Mouse (Mus musculus) forebrain, postnatal 0 days (tissue): ENCODE results near the gene Gm4707. TPM values are rescaled to one million over a fixed set of nuclear protein-coding genes. Genes with fewer than 3 reads are reported as not detected.

Source experiments
- ATAC-seq: fragments of 200-750 bp; cut with Nextera tagmentation; 2 replicates; pipeline ENCODE4 v1.8.0; 2017; ENCODE audit warnings: mild to moderate bottlenecking, moderate library complexity
- DNase-seq: peaks from one replicate; pipeline ENCODE4 v3.0.0-alpha.2; 2015
- H3K27ac ChIP-seq: fragments of 300-500 bp; sonication (generic); 2 replicates; pipeline ENCODE4 v1.5.1; 2014; ENCODE audit warnings: low read depth, mild to moderate bottlenecking, antibody characterized with exemption, low read length, moderate library complexity, mixed read lengths
- H3K27me3 ChIP-seq: fragments of 300-500 bp; sonication (generic); 2 replicates; pipeline ENCODE4 v1.6.1; 2014; ENCODE audit warnings: mild to moderate bottlenecking, low read length, mixed read lengths; ENCODE audit not compliant: insufficient read depth
- H3K36me3 ChIP-seq: fragments of 300-500 bp; sonication (generic); 2 replicates; pipeline ENCODE4 v1.6.1; 2014; ENCODE audit warnings: mild to moderate bottlenecking, moderate library complexity; ENCODE audit not compliant: insufficient read depth
- H3K4me1 ChIP-seq: fragments of 300-500 bp; sonication (generic); 2 replicates; pipeline ENCODE4 v1.6.1; 2014; ENCODE audit warnings: antibody characterized with exemption; ENCODE audit not compliant: insufficient read depth
- H3K4me2 ChIP-seq: fragments of 300-500 bp; sonication (generic); 2 replicates; pipeline ENCODE4 v1.6.1; 2014; ENCODE audit warnings: low read depth, mild to moderate bottlenecking, moderate library complexity
- H3K4me3 ChIP-seq: fragments of 300-500 bp; sonication (generic); 2 replicates; pipeline ENCODE4 v1.5.1; 2014; ENCODE audit warnings: low read depth, low read length, mixed read lengths
- H3K9ac ChIP-seq: fragments of 300-500 bp; sonication (generic); 2 replicates; pipeline ENCODE4 v1.6.1; 2014; ENCODE audit warnings: mild to moderate bottlenecking
- H3K9me3 ChIP-seq: fragments of 300-500 bp; sonication (generic); 2 replicates; pipeline ENCODE4 v1.6.1; 2016; ENCODE audit warnings: low read length
- CTCF ChIP-seq: sonication (generic); IDR thresholded peaks from 2 replicates; pipeline ENCODE4 v1.5.1; 2016; ENCODE audit warnings: antibody characterized with exemption, control low read depth, low read depth
- WGBS: fragments of 180-500 bp; shearing (Covaris S2); extraction: QIAGEN DNeasy Blood & Tissue Kit; methylation state at CpG from one replicate; pipeline ENCODE4 v1.1.7; 2014; 5-methylcytosine and 5-hydroxymethylcytosine counted together
- polyA plus RNA-seq: library from polyadenylated mRNA; unstranded; fragments of >200 nt; fragmentation: Nextera tagmentation; extraction: Ambion mirVana; gene quantifications from 2 replicates; pipeline ENCODE4 v1.2.1, GENCODE M21; 2015
- total RNA-seq: library from RNA; depleted of rRNA; stranded (reverse); fragments of >200 nt; gene quantifications from 2 replicates; pipeline ENCODE4 v1.2.3, GENCODE M21; 2014; rRNA removed

The Gm4707 gene
- total RNA-seq (1.2 and 2.8 TPM in 2 replicates), polyA plus RNA-seq (0.65 and 2.1 TPM in 2 replicates)

DNA sequence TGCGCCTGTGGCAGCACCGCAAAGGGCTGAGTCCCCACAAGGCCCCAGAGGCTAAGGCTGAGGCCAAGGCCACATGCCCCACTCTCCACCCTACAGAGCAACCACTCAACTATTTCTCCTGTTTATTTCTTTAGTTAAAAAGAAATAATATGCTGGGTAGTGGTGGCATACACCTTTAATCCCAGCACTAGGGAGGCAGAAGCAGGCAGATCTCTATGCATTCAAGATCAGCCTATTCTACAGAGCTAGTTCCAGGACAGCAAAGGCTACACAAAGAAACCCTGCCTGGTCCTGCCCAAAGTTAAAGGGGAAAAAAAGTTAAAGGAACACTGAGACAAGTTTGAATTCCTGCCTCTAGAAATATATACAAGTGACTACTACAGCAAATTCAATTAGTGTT, at the start of gene Gm4707:
Gene Gm4707, minus strand, starts transcription at position 101 of the 400 bp plus-strand sequence.
- H3K9me3 ChIP-seq = no peaks in the 10 kb centered on the region
- 95% methylated on average over 2 of the region's 2 CpGs for WGBS
- H3K36me3 ChIP-seq = peaks cover 21% of the 10 kb centered on the region
- ATAC-seq (no peak), DNase-seq (no peak)
- no peak for TF ChIP-seq CTCF
- no peak within 1 kb of the TSS for H3K4me3 ChIP-seq
- H3K4me1 ChIP-seq = no peaks in the 10 kb centered on the region
- no peaks in the 10 kb centered on the region for H3K27me3 ChIP-seq
- H3K27ac ChIP-seq = no peak within 1 kb of the TSS
- H3K9ac ChIP-seq = no peak within 1 kb of the TSS
- no peak within 1 kb of the TSS for H3K4me2 ChIP-seq

- no peak for ATAC-seq
- H3K4me3 ChIP-seq = no peak overlapping the region
- no peak overlapping the region for H3K27ac ChIP-seq
- H3K4me1 ChIP-seq = no peaks in the 10 kb centered on the region
- H3K27me3 ChIP-seq = no peaks in the 10 kb centered on the region
- no peak overlapping the region for H3K9ac ChIP-seq
- no peak for TF ChIP-seq CTCF
- no peaks in the 10 kb centered on the region for H3K9me3 ChIP-seq
- no peak for DNase-seq
- no peaks in the 10 kb centered on the region for H3K36me3 ChIP-seq
- H3K4me2 ChIP-seq = no peak overlapping the region
- 90% methylated on average over 8 of the region's 8 CpGs for WGBS
These were observed 47.1 kb upstream of the Gm4707 start for GRCm38 (mm10) chr17:71506832-71507231.

DNA sequence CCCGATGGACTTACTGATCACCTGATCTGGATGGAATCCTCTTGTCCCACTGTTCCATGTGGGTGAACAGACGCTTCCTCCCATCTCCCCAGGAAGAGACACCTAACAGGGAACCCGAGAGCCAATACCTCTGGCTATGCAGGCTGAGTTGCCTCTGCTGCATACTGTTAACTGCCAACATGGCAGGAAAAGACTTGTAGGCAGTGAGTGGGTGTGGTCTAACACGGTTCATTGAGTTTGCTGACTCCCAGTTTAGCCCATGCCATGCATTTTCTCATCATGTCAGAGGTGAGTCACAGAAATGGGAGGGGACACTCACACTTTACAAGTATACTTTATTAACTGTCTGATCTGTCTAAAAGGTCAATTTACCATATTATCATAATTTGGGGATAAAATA, 36.1 kb upstream of the Gm4707 start:
- H3K36me3 ChIP-seq = no peaks in the 10 kb centered on the region
- no peaks in the 10 kb centered on the region for H3K9me3 ChIP-seq
- H3K4me1 ChIP-seq = no peaks in the 10 kb centered on the region
- TF ChIP-seq CTCF = no peak
- H3K4me3 ChIP-seq = no peak overlapping the region
- ATAC-seq (no peak), DNase-seq (no peak)
- H3K9ac ChIP-seq = no peak overlapping the region
- no peaks in the 10 kb centered on the region for H3K27me3 ChIP-seq
- WGBS = 90% methylated on average over 4 of the region's 4 CpGs
- H3K4me2 ChIP-seq = no peak overlapping the region
- H3K27ac ChIP-seq = no peak overlapping the region

DNA sequence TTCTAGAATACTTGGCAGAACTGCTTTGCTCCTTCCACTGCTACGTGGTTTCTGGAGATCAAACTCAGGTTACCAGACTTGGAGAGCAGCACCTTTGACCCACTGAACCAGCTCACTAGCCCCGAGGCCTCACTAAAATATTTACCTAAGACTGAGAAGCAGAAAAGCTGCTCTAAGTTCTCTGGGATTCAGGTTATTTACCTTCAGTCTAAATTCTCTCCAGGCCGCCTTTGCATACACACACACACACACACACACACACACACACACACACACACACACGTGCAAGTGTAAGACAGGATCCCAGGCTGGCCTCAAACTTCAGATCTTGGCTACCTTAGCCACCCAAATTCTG, 31.6 kb upstream of the Gm4707 start:
- ATAC-seq = no peak
- Histone ChIP-seq H3K4me1 (no peaks in the 10 kb centered on the region), H3K27me3 (no peaks in the 10 kb centered on the region), H3K9ac (no peak overlapping the region), H3K9me3 (no peaks in the 10 kb centered on the region), H3K27ac (no peak overlapping the region), H3K4me3 (no peak overlapping the region), H3K36me3 (no peaks in the 10 kb centered on the region), H3K4me2 (no peak overlapping the region)
- 88% methylated on average over 4 of the region's 4 CpGs for WGBS
- no peak for TF ChIP-seq CTCF
- no peak for DNase-seq

DNA sequence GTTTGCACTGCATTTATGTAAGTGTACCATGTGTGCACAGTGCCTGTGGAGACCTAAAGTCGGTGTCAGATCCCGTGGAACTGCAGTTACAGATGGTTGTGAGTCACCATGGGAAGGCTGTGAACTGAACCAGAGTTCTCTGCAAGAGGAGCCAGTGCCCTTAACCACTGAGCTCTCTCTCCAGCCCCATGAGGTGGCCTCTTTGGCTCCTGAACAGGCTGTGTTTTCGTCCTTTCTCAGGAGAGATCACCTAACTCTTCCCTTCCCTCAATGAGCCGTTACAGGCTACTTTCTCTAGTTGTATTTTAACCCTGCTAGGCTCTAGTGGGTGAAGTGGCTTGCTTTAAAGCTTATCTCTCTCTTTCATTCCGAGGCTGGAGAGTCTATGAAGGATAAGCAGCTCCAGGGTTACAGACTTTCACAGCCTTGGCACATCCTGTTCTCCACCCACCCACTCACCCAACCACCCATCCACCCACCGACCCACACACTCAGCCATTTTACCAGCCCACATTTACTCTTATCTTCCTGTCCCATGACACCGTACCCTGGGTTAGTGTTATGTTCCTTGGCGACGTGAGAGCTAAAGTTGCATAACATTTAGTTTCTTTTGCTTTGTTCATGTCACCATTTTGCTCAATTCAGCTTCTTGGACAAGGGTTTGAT, 31.1 kb upstream of the Gm4707 start:
- WGBS = 85% methylated on average over 9 of the region's 9 CpGs

GRCm38 (mm10) chr17:71489703-71490461, 30.2 kb upstream of the Gm4707 start:
- DNase-seq (no peak), ATAC-seq (no peak)
- no peak overlapping the region for H3K9ac ChIP-seq
- no peaks in the 10 kb centered on the region for H3K36me3 ChIP-seq
- no peak overlapping the region for H3K27ac ChIP-seq
- no peak overlapping the region for H3K4me3 ChIP-seq
- H3K9me3 ChIP-seq = no peaks in the 10 kb centered on the region
- TF ChIP-seq CTCF = no peak
- no peaks in the 10 kb centered on the region for H3K4me1 ChIP-seq
- H3K4me2 ChIP-seq = no peak overlapping the region
- no peaks in the 10 kb centered on the region for H3K27me3 ChIP-seq
- 73% methylated on average over 9 of the region's 9 CpGs for WGBS

More for the DNA sequence above, 31.1 kb upstream of the Gm4707 start:
- no peaks in the 10 kb centered on the region for H3K4me1 ChIP-seq
- H3K9me3 ChIP-seq = no peaks in the 10 kb centered on the region
- TF ChIP-seq CTCF = no peak
- H3K27me3 ChIP-seq = no peaks in the 10 kb centered on the region
- no peak overlapping the region for H3K4me2 ChIP-seq
- H3K9ac ChIP-seq = no peak overlapping the region
- H3K27ac ChIP-seq = no peak overlapping the region
- no peaks in the 10 kb centered on the region for H3K36me3 ChIP-seq
- DNase-seq (no peak), ATAC-seq (no peak)
- no peak overlapping the region for H3K4me3 ChIP-seq

DNA sequence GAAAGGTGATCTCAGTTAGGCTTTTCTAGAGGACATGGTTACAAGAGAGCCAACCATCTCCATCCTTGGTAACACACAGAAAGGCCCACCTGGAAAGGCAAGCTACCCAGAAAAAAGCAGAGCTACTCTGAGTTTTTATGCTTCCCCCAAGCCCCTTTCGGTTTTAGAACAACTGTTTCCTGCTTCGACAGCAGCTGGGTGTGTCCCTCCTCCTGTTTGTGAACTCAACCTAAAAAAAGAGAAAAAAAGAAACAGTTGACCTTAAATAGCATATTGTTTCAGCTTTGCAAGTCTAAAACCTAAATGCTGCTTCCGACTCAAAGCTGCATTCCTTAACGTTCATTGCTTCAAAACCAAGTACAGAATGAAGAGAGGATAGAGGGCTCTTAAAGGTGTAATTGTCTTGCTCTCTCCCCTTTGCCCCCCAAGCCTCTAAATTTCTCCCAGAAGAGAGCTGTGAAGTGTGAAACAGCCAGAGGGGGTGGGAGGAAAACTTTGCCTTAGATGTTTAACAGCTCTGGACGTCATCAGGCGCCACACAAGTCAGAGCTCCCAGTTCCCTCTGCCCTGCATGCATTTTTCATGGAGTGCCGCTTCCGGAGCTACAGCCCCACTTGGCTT, 26.6 kb upstream of the Gm4707 start:
- Histone ChIP-seq H3K4me3 (no peak overlapping the region), H3K27me3 (no peaks in the 10 kb centered on the region), H3K27ac (no peak overlapping the region), H3K4me1 (no peaks in the 10 kb centered on the region), H3K4me2 (no peak overlapping the region; the same call in 1 of the 2 replicates), H3K9me3 (no peaks in the 10 kb centered on the region), H3K9ac (no peak overlapping the region), H3K36me3 (no peaks in the 10 kb centered on the region)
- no peak for ATAC-seq
- TF ChIP-seq CTCF = no peak
- WGBS = 52% methylated on average over 8 of the region's 8 CpGs
- no peak for DNase-seq
